Mouse (Mus musculus): ENCODE measurements around the gene Eloa.

Eloa gene

DNA sequence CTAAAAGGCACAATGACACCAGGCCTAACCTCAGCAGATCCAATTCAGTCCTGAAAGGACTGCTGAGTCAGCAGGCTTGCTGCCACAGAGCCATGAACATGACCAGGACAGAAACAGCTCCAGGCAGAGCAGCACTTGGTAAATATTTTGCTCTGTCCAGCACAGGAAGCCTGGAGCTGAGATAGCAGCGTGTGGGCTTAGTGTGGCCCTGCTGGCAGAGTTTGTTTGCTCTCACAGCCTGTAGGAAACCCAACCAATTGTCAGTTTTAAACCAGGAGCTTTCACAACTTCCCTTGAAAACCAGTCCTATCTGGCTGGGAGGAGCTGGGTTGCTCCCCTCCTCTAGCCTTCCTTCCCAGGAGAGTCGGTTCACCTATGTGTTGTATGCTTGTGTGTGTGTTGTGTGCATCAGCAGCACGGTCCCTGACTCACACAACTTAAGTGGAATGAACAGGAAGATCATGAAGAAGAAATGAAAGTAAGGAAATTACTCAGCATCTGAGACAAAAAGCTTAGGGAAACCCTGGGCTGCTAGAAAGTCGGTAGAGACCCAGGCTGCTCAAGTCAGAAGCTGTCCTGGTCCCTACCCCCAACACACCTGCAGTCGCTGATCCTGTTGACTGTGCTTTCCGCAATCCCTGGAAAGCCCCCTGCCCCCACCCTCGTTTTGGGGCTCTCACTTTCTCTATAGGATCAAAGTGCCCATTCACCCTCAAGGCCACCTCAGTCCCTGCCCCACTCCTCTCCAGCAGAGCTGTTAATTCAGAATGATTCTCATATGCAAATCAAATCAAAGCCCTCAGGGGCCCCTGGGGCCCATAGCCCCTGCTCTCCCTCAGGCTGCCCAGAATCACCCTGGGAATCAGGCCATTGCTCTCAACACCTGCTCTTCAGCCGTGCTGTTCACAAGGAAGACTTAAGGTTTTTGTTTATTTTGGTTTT lies 9.7 kb upstream of the Eloa start:
- in situ Hi-C loops (cut with MboI, MseI): no loop called here

DNA sequence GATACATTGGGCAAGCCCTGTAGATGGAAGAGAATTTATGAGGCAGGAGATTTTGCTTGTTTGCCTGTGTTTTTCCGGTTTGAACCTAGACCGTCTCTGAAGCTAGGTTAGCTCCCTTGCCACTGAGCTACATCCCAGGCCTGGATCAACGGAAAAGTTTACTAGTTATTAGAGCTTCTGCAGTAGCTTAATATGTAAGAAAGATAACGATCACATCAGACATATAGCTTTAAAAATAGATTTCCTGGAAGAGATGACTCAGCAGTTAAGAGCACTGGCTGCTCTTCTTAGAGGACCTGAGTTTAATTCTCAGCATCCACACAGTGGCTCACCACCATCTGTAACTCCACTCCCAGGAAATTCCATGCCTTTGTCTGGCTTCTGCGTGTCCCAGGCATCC lies 7.1 kb upstream of the Eloa start:
- in situ Hi-C loops (cut with MboI, MseI): loop anchor here in 1 of 2 experiments (5.0 kb wide), 1 partner anchor 41 kb away; the partner anchor contains the start of gene Pithd1

DNA sequence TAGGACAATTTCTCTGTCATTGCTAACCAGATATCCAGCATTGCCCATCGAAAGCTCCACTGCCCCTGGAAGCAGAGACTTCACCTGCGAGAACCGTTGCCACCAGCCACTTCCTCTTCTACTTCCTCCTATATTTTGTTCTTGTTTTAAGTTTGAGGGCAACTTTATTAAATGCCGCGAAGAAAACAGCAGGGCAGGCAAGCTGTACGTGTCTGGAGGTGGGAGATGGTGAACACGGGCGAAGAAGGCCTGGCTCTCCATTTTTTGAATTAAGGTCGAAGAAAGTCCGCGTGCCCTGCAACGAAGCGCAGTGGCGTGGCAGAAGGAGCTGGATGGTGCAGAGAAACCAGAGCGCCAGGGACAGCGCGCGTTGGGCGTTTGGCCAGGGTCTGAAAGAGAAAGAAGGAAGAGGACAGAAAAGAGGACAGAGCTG lies 6.6 kb upstream of the Eloa start:
- in situ Hi-C loops (cut with MboI, MseI): loop anchor here in 1 of 2 experiments (5.0 kb wide), 1 partner anchor 41 kb away; the partner anchor contains the start of gene Pithd1

DNA sequence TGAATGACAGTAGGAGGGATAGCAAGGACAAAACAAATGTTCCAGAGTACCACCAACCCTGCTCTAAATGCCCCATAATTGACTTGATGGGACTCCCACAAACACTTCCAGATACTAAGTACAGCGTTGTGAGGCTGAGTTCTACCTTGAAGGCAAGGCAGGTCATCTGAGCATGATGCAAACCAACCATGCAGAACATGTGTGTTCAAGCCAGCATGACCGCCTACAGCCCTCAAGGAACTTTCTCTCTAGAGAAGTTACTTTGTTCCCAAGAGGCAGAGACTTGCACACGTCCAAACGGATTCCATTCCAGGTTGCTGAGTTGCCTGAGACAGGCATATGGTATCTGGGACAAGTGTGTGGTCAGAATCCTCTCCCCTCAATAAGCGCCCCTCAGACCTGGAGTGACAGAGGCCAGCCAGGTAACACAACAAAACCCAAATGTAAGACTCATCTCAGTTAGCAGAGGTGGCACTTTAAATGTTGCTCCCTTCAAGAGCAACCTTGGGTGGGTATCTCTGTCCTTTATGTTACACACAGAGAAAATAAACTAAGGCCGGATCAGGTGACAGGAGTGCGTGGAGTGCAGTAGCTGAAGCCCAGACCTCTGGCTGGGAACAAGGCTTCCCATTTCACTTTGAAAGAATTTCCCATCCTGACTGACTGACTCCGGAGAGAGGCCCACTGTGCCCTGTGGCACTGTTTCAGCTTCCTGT lies 6.0 kb upstream of the Eloa start:
- in situ Hi-C loops (cut with MboI, MseI): loop anchor here in 1 of 2 experiments (5.0 kb wide), 1 partner anchor 40 kb away; the partner anchor contains the start of gene Pithd1

DNA sequence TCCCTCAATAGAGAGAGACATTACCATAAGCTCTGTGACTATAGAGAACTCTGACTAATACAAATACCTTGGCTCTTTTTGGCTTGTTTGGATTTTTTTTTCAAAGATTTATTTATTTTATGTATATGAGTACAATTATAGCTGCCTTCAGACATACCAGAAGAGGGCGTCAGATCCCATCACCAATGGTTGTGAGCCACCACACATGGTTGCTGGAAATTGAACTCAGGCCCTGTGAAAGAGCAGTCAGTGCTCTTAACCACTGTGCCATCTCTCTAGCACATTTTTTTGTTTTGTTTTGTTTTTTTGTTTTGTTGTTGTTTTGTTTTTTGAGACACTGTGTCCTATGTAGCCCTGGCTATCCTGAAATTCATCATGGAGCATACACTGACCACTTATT lies 3.8 kb upstream of the Eloa start:
- in situ Hi-C loops (cut with MboI, MseI): loop anchor here in 1 of 2 experiments (5.0 kb wide), 1 partner anchor 38 kb away; the partner anchor contains the start of gene Pithd1

DNA sequence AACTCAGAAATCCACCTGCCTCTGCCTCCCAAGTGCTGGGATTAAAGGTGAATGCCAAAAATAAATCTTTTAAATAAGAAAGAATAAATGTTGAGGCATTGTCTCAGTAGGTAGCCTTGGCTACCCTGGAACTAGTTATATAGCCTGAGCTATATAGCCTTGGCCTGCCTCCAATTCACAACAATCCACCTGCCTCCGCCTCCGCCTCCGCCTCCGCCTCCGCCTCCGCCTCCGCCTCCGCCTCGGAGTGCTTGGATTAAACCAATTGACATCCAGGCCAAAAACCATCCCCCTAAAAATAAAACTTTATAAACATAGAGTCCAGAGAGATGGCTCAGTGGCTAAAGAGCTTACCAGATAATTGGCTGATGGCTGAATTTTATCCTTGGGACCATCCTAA lies 1.4 kb upstream of the Eloa start:
- in situ Hi-C loops (cut with MboI, MseI): loop anchor here in 1 of 2 experiments (25.0 kb wide), 1 partner anchor 1486 kb away; the partner anchor contains the start of gene Mtfr1l

DNA sequence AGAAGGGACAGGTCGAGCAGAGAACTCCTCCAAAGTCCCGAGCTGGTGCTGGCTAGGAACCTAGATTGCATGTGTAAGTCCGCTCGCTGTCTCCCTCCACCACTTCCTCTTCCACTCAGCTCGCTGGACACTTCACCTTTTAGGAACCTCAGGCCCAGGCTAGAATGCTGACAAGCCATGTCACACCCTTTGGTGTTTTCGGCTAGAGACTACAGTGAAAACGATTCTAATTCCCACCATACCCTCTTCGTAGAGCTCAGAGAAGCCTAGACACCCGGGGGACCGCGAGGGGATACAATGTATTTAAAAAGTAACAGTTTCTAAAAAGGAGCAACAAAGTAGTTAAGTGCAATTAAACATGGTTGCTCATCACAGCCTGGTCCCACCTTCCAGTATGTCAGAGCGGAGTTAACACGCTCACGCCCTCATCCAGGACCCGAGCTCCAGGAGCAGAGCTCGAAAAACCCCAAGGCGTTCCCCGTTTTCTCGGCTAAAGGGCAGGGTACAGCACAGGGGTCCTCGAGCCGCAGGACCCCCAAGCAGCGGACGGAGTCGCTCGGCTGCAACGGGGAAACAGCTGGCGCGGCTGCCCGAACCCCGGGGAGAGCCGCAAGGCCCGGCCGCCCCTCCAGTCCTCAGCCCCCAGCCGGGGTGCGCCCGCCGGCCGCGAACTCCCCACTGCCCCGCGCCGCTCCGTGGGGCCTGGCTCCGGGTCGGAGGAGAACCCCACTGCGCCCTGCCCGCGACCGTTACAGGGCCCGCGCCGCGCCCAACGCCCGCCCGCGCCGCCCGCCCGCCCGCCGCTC lies 617 bp downstream of the Eloa start:
- in situ Hi-C loops (cut with MboI, MseI): loop anchor here in 1 of 2 experiments (25.0 kb wide), 1 partner anchor 1484 kb away; the partner anchor contains the start of gene Mtfr1l

DNA sequence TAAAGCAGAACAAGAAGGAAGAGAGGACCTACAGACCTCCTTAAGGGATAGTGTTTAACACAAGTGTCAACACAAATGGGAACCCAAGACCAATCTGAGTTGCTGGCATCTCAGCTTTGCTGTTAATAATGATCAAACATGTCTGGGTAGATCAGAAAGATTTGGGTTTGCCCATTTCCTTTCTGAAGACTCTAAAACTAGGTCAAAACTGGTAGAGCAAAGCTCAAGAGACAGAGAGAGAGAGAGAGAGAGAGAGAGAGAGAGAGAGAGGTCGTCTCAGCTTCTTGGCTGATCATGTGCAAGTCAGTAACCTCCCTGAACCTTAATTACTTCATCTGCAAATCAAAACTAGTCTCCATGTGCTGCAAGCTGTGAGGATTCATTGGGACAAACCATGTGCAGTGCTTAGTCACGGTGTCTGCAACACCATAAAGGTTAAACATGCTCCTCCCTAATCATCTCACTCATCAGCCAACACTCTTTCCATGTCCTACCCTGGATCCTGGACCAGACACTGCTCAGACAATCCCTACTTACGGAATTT lies 5.4 kb downstream of the Eloa start:
- in situ Hi-C loops (cut with MboI, MseI): loop anchor here in 1 of 2 experiments (25.0 kb wide), 1 partner anchor 1479 kb away; the partner anchor contains the start of gene Mtfr1l

DNA sequence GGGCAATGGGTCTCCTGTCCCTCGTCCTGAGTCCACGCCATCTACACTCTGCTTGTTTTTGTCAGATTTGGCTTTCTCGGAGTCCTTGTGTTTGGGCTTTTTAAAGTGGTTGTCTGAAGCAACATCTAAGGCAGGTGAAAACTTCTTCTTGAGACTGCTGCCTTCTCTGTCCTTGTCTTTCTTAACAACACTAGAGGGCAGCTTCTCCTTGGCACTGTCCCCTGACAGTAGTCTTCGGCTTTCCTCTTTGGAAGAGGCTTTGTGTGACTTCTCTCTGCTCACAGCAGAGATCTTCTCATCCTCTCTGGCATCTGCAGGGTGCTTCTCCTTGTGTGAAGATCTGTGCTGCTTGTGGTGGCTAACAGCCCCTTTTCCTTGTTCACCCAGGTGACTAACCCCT lies 11.0 kb downstream of the Eloa start:
- in situ Hi-C loops (cut with MboI, MseI): loop anchor here (5.0 to 25.0 kb wide), 2 partner anchors 42 to 1473 kb away; partner anchors contain the start of genes Mtfr1l (in 1 of the 2) and Rpl11 (in 1 of the 2)

DNA sequence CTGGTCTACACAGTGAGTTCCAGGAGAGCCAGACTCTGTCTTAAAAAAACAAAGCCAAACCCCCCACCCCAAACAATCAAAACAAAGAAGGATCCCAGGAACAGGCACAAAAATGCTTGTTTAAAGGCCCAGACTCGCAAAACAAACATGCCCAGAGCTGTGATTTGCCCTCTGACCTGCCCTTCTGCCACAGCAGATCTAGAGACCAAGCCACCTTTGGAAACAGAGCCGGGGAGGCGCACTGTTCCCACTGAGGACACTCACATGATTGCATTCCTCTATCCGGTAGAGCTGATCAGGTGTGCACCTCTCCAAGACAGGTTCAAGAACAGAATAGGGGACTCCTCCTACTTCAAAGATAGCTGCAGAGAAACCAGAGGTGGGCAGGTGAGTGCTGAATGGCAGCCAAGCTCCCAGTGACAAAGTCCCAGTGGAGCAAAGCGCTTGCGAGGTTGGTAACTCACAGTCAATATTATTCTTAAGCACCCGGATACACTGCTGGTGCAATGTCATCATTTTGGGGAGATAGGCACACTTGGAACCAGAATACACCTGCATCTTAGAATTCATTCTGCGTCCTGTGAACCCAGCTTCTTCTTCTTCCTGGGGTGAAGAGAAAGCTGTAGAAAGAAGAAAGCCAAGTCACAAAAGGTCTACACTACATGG lies 12.6 kb downstream of the Eloa start:
- in situ Hi-C loops (cut with MboI, MseI): loop anchor here in 1 of 2 experiments (5.0 to 25.0 kb wide), 2 partner anchors 33 to 1472 kb away; partner anchors contain the start of gene Mtfr1l

DNA sequence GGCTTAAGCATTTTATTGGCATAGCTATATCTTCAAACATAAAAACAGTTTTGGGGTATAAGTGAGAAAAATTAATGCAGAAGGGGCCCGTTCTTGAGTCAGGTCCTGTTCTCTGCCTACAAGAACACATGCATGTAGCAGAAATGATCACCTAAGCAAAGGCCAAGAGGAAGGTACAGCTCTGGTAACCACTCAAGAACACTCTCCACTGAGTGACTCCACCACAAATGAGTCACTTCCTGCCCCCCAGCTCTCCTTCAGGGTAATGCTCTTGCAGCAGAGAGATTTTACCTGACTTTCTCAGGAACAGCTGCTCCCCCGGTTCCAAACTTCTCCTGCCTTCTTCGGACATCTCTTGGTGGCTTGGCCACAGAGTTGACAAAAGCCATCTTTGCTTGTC lies 14.7 kb downstream of the Eloa start:
- in situ Hi-C loops (cut with MboI, MseI): loop anchor here in 1 of 2 experiments (5.0 to 25.0 kb wide), 2 partner anchors 35 to 1470 kb away; partner anchors contain the start of gene Mtfr1l

DNA sequence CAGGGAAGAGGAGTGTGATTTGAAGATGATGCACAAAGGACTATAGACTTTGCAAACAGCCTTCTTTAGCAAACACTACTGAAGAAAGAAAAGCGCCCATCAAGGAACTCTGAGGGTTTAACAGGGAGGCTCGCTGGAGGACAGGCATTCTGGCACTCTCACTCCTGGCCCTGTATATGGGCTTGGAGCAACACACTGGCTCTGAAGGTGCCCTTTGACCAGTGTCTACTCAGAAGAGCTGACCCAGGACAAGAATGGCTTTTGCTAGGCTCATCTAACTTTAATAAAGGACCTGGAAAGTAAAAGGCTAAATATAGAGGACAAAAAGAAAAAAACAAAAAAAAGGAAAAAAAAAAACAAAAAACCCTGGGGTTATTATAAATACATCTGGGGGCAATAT lies 16.6 kb downstream of the Eloa start:
- in situ Hi-C loops (cut with MboI, MseI): loop anchor here in 1 of 2 experiments (5.0 to 25.0 kb wide), 2 partner anchors 37 to 1468 kb away; partner anchors contain the start of gene Mtfr1l

DNA sequence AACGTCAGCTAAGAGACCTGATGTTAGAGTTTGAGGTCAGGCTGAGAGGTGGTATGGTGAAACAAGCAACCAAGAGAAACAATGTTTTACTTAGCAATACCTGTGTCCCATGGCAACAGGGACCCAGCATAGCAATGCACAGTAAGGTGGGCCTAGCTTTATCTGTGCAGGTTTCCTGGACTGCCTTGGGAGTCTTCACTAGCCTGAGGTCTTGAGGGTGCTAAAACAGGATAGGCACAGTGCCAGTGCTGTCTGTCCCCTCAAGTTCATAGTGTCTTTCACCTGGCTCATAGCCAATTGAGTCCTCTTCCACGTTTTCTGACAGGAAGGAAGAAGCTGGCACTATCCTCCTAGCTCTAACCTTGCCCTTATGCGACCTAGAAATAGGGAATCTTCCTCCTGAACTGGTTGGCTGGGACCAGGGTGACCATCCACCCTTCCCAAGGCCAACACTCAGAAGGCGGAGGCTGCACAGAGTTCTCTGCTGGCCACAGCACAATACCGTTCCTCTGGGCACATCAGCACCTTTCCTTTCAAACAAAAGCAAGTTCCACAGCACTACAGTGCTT lies 17.4 kb downstream of the Eloa start:
- in situ Hi-C loops (cut with MboI, MseI): loop anchor here in 1 of 2 experiments (25.0 kb wide), 1 partner anchor 1467 kb away; the partner anchor contains the start of gene Mtfr1l

DNA sequence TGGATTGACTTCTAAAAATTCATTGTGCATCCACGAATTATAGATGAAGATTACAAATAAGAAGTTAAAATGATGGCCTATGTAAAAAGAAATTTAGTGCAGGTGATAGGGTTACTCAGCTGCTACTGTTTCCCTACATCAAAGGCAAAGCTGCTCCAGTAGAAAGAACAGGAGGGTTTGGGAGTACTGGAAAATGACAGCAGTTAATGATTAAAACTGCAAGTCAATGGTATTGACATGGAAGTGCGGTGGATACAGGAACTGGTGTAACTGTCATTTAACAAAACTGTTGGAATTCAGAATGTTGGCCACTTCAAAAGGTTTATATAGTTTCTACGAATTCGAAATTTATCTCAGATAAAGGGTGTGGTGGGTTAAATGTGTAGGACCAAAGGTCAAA lies 26.4 kb downstream of the Eloa start:
- in situ Hi-C loops (cut with MboI, MseI): no loop called here

DNA sequence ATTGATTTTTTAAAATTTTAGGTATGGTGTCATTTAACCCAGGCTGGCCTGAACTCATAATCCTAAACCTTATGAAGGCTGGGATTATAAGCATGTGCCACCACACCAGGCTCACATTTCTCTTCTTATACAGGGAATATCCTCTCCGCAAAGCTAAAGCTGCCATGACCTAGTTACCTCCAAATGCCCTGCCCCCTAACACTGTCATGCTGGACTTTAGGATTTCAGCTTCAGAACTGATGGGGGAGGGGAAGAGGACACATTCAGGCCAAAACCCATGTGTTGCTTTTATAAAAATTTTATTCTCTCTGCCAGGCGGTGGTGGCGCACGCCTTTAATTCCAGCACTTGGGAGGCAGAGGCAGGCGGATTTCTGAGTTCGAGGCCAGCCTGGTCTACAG lies 27.6 kb downstream of the Eloa start:
- in situ Hi-C loops (cut with MboI, MseI): no loop called here

DNA sequence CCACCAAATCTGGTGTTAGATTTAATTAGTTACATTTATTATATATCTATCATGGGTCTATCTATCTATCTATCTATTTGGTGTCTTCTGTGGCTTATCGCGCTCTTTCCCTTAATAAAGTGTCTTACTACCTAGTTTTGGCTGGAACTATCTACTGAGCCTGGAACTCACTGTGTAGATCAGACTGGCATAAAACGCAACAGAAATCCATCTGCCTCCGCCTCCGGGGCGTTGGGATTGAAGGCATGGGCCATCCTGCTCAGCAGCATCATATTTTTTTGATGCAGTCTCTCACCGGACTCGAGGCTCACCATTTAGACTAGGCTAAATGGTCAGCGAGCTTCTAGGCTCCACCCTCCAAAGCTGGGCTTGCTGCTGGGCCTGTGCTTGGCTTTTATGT lies 33.8 kb downstream of the Eloa start:
- in situ Hi-C loops (cut with MboI, MseI): loop anchor here in 1 of 2 experiments (5.0 kb wide), 1 partner anchor 40 kb away; no protein-coding TSS in a partner anchor

DNA sequence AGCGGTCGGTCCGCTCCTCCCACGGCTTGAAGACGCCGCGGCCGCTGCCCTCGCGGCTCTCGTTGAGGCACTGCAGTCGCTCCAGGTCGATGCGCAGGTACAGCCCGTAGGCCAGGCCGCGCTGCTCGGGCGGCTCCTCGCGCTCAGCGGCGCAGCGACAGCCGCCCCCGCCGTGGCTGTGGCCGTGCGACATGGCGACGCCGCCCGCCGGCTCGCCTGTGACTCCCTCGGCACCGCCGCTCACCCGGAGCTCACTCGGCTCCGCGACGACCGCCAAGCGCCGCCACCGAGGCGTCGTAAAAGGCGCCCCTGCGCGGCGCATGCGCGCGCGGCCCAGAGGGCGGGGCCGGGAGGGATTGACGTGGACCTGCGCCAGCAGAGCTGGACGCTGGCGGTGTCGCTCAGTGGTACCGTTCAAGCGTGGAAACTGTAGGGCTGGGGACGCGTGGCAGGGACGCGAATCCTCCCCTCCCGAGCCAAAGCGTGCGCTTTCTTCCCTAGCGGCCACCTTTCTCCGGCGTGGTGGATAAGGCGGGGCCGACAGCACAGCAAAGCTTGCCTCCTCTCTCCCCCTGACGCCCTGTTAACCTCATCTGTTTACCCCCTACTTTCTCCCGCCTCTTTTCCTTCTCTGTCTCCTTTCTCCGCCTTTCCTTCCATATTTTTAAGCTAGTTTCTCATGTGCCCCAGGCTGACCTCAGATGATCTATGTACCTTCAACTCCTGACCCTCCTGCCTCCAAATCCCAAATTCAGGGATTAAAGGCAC lies 34.4 kb downstream of the Eloa start, which contains the start of gene Pithd1:
Gene Pithd1 (minus strand): TSS at position 322 of the 768 bp plus-strand sequence.
- in situ Hi-C loops (cut with MboI, MseI): loop anchor here in 1 of 2 experiments (5.0 kb wide), 1 partner anchor 40 kb away; no protein-coding TSS in a partner anchor

DNA sequence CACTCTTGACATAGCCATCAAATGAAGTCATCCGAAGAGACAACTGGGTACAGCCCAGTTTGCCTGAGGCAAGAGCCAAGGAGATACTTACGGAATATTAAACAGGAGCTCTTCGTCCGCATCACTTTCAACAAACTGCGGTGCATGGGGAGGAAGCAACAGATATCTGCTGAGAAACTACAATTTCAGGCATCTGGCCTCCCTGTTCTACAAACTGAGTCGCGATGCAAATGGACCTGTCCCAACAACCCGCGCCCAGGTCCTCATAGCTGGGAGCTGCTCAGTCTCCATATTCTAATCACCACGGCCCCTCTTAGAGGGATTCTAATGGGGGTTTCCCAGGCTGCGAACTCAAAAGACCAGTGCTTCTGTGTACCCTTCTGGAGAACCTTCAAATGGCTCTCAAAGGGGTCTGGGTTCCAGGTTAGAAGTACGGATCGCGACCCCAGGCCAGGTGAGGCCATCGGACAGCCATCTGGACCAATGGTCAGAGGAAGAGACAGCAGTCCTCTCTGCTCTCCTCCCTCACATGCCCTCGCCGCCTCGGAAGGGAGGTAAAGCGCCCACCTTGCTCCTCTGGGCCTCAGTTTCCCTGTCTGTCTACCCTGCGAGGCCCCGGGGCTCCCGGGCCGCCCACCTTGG lies 35.1 kb downstream of the Eloa start:
- in situ Hi-C loops (cut with MboI, MseI): loop anchor here in 1 of 2 experiments (5.0 kb wide), 1 partner anchor 41 kb away; no protein-coding TSS in a partner anchor

Data from T-helper 17 cell (primary cell).